Mouse (Mus musculus) monocyte, adult 5-6 weeks (primary cell): ENCODE measurements around the gene Plppr4. TPM values are rescaled to one million over a fixed set of nuclear protein-coding genes. Genes with fewer than 3 reads are reported as not detected.

ENCODE experiments used
- ATAC-seq: fragments of 153-309, 156-312 bp; replicated peaks from 2 replicates; pipeline ENCODE4 v1.8.0; 2017; ENCODE audit warnings: mild to moderate bottlenecking; ENCODE audit not compliant: low TSS enrichment, insufficient number of reproducible peaks, severe bottlenecking, poor library complexity, low FRiP score
- total RNA-seq: library from RNA; stranded (forward); fragments of 200-1000, 200-491, 200-594 nt; gene quantifications from 3 replicates; pipeline ENCODE4 v1.2.3, GENCODE M21; 2017

Plppr4 gene
- total RNA-seq, 1 experiment from 2014 or later = not detected

DNA sequence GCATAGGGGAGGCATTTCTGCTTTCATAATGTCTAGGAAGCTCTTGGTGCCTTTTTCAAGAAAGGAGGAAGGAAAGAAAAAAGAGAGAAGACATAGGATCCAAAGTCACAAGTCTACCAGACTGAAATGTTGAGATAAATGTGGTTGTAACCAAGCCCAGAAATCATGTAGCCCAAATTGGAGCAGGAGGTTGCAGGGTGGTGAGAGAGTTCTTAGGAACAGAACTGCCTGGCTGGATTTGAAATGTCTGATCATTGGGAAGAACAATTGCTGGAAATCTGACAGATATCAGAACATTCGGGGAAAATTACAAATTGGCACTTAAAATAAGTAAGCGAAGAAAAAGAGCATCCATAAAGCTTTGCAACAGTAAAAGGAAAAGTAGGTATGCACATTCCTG lies 56.6 kb downstream of the Plppr4 start:
- ATAC-seq = no peak

DNA sequence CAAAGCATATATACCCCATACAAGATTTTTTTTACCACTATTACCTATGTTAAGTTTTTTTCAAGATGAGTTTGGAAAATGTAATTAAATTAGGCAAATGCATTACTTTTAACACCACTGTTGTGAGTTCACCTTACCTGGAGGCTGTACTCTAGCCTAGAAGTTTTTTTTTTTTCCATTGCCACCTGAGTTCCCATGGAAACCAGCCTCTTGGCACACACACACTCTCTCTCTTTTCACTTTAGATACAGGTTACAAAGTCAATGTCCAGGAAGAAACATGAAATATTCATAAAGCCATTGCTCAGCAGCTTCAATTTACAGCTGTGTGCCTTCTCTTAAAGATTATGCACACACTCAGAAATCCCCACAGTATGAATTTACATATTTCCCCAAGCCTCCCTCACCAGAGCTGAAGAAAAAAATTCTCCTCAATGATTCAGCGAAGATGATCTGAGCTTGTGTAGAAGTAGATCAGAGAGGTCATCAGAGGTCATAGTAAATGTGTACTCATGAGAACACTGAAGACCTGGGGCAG lies 59.9 kb downstream of the Plppr4 start:
- ATAC-seq = no peak

DNA sequence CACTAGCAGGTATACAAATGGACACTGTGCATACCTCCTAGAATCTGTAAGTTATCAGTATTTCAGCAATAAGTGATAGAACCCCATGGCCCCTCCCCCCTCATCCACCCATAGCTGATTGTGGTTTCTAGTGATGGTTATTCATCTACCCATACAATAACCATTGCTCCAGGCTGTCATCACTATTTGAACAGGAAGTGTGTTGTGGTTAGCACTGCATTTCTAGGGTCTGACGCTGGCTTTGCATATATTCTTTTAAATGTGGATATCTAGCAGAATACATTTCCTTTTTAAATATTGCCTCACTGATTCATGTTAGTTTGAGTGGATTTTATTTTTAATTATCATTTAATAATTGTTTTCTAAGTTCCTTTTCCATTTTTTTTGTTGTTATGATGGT lies 62.9 kb downstream of the Plppr4 start:
- ATAC-seq = no peak

DNA sequence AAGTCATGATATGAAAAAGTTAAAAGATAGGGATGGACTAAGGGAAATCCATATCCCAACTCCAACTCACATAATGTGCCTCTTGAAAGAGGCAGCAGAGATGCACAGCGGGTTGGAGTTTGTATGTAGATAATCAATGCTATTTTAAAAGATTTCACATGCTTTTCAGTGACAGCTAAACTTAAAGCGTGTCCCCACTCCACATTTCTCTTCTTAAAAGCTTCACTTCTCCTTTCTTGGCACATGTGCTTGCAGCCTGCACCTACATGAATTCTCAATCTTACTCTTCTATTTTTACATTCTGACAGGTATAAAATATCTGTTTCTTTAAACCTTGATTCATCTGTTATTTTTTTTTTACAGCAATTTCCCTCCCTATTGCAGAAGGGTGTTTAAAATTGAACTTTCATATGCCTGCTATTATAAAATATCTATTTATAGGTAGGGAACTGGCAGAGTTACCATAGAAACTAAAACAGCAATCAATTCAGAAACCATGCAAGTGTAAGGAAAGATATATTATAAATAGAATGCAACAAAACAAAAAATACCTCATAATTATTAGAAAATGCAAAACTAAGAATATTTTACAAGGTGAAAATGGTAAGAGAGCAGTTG lies 66.3 kb downstream of the Plppr4 start:
- ATAC-seq = no peak

Other genes starting within 250 kb of the Plppr4 start
- gene Plppr5, start 214.0 kb upstream of the Plppr4 start, total RNA-seq = not detected in 3 replicates